Mouse (Mus musculus) midbrain, embryonic 14.5 days (tissue): ENCODE data around the gene Plcb4. TPM values are rescaled to one million over a fixed set of nuclear protein-coding genes. Genes with fewer than 3 reads are reported as not detected.

ENCODE experiments used
- ATAC-seq: fragments of 200-750 bp; cut with Nextera tagmentation; 2 replicates; pipeline ENCODE4 v1.8.0; 2017; ENCODE audit warnings: moderate number of reproducible peaks, moderate library complexity; ENCODE audit not compliant: low FRiP score, low TSS enrichment
- DNase-seq: peaks from one replicate; pipeline ENCODE4 v3.0.0-alpha.2; 2015
- H3K27ac ChIP-seq: fragments of 300-500 bp; sonication (generic); replicated peaks from 2 replicates; pipeline ENCODE4 v1.5.1; 2014; ENCODE audit warnings: mild to moderate bottlenecking, low read depth, low read length, moderate library complexity
- H3K27me3 ChIP-seq: fragments of 300-500 bp; sonication (generic); 2 replicates; pipeline ENCODE4 v1.6.1; 2014; ENCODE audit warnings: low read length, control low read depth, mixed read lengths; ENCODE audit not compliant: control insufficient read depth, insufficient read depth
- H3K36me3 ChIP-seq: fragments of 300-500 bp; sonication (generic); 2 replicates; pipeline ENCODE4 v1.6.1; 2014; ENCODE audit warnings: low read length, control low read depth; ENCODE audit not compliant: control insufficient read depth, insufficient read depth
- H3K4me1 ChIP-seq: fragments of 300-500 bp; sonication (generic); 2 replicates; pipeline ENCODE4 v1.6.1; 2014; ENCODE audit warnings: mild to moderate bottlenecking, antibody characterized with exemption, low read length, control low read depth; ENCODE audit not compliant: control insufficient read depth, insufficient read depth
- H3K4me2 ChIP-seq: fragments of 300-500 bp; sonication (generic); 2 replicates; pipeline ENCODE4 v1.6.1; 2014; ENCODE audit warnings: mild to moderate bottlenecking, low read length, moderate library complexity
- H3K4me3 ChIP-seq: fragments of 300-500 bp; sonication (generic); replicated peaks from 2 replicates; pipeline ENCODE4 v1.5.1; 2014; ENCODE audit warnings: low read depth, low read length
- H3K9ac ChIP-seq: fragments of 300-500 bp; sonication (generic); replicated peaks from 2 replicates; pipeline ENCODE4 v1.6.1; 2014; ENCODE audit warnings: mild to moderate bottlenecking, low read length, moderate library complexity
- H3K9me3 ChIP-seq: fragments of 300-500 bp; sonication (generic); 2 replicates; pipeline ENCODE4 v1.6.1; 2016; ENCODE audit warnings: low read length, control low read depth, mixed read lengths; ENCODE audit not compliant: control insufficient read depth
- WGBS: fragments of 180-500 bp; shearing (Covaris S2); extraction: QIAGEN DNeasy Blood & Tissue Kit; methylation state at CpG from one replicate; pipeline ENCODE4 v1.1.7; 2014; 5-methylcytosine and 5-hydroxymethylcytosine counted together
- polyA plus RNA-seq: library from polyadenylated mRNA; unstranded; fragments of >200 nt; fragmentation: Nextera tagmentation; extraction: Ambion mirVana; gene quantifications from 2 replicates; pipeline ENCODE4 v1.2.1, GENCODE M21; 2014

Gene Plcb4
- polyA plus RNA-seq, 1 experiment from 2014 or later = 52.4 TPM

DNA sequence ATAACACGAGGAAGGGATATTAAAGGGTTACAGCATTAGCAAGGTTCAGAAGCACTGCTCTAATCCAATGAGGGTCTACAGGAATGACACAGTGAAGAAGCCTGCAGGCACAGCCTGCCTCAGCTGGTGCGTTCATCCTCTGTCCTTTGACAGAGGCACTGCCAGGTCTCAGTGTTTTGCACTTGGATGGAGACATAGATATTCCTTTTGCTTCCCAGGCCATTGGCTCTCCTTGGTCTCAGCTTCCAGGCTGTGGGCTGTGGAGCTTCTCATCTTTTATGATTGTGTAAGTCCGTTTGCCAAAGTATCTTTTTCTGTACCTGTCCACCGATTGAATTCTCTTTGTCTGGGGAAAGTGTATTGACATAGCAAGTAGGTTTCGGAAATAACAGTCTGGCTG is 177.1 kb downstream of the Plcb4 start:
- no peak overlapping the region for H3K4me3 ChIP-seq
- H3K27ac ChIP-seq = no peak overlapping the region
- 92% methylated on average over 5 of the region's 5 CpGs for WGBS
- H3K4me1 ChIP-seq = no peaks in the 10 kb centered on the region
- H3K27me3 ChIP-seq = no peaks in the 10 kb centered on the region
- H3K9me3 ChIP-seq = no peaks in the 10 kb centered on the region
- ATAC-seq (no peak), DNase-seq (no peak)
- H3K36me3 ChIP-seq = no peaks in the 10 kb centered on the region
- H3K9ac ChIP-seq = no peak overlapping the region
- no peak overlapping the region for H3K4me2 ChIP-seq

- no peaks in the 10 kb centered on the region for H3K9me3 ChIP-seq
- H3K4me3 ChIP-seq = no peak overlapping the region
- DNase-seq = no peak
- H3K27ac ChIP-seq = no peak overlapping the region
- no peaks in the 10 kb centered on the region for H3K36me3 ChIP-seq
- H3K4me2 ChIP-seq = no peak overlapping the region
- 83% methylated on average over 3 of the region's 3 CpGs for WGBS
- no peak overlapping the region for H3K9ac ChIP-seq
- no peak for ATAC-seq
- no peaks in the 10 kb centered on the region for H3K4me1 ChIP-seq
- no peaks in the 10 kb centered on the region for H3K27me3 ChIP-seq
These were observed 177.6 kb downstream of the Plcb4 start for GRCm38 (mm10) chr2:135836426-135836825.

GRCm38 (mm10) chr2:135837730-135838129 is 178.9 kb downstream of the Plcb4 start:
- no peaks in the 10 kb centered on the region for H3K27me3 ChIP-seq
- H3K4me1 ChIP-seq = no peaks in the 10 kb centered on the region
- no peaks in the 10 kb centered on the region for H3K9me3 ChIP-seq
- DNase-seq (no peak), ATAC-seq (no peak)
- no peaks in the 10 kb centered on the region for H3K36me3 ChIP-seq
- 88% methylated on average over 1 of the region's 1 CpGs for WGBS
- no peak overlapping the region for H3K9ac ChIP-seq
- no peak overlapping the region for H3K27ac ChIP-seq
- H3K4me2 ChIP-seq = no peak overlapping the region
- no peak overlapping the region for H3K4me3 ChIP-seq

DNA sequence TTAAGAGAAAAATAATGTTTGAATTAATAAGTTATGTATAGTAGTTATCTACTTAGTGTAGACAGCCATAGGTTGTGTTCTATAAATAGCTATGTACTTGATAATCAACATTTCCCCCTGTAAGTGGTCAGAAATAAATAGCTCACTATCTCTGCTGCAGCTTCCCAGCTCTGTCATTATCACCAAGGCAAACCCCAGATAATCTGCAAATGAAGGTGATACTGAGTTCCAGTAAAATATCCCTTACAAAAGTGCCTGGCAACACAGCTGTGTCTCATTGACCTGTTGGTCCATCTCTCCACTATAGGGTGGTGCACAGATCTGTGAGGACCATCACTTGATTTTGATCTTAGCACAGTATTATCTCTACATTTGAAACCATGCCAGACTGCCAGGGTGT is 179.3 kb downstream of the Plcb4 start:
- ATAC-seq (no peak), DNase-seq (no peak)

GRCm38 (mm10) chr2:135838651-135839286 is 180.0 kb downstream of the Plcb4 start:
- 90% methylated on average over 8 of the region's 8 CpGs for WGBS
- DNase-seq = no peak
- no peak overlapping the region for H3K9ac ChIP-seq
- H3K36me3 ChIP-seq = no peaks in the 10 kb centered on the region
- no peaks in the 10 kb centered on the region for H3K4me1 ChIP-seq
- H3K4me2 ChIP-seq = no peak overlapping the region
- H3K27ac ChIP-seq = no peak overlapping the region
- no peaks in the 10 kb centered on the region for H3K27me3 ChIP-seq
- H3K9me3 ChIP-seq = no peaks in the 10 kb centered on the region
- no peak for ATAC-seq
- no peak overlapping the region for H3K4me3 ChIP-seq

More for the DNA sequence above, 179.3 kb downstream of the Plcb4 start:
- Histone ChIP-seq H3K9me3 (no peaks in the 10 kb centered on the region), H3K27me3 (no peaks in the 10 kb centered on the region), H3K9ac (no peak overlapping the region), H3K4me2 (no peak overlapping the region), H3K4me3 (no peak overlapping the region), H3K36me3 (no peaks in the 10 kb centered on the region), H3K27ac (no peak overlapping the region), H3K4me1 (no peaks in the 10 kb centered on the region)

- H3K9me3 ChIP-seq = no peaks in the 10 kb centered on the region
- 82% methylated on average over 8 of the region's 8 CpGs for WGBS
- H3K36me3 ChIP-seq = no peaks in the 10 kb centered on the region
- no peaks in the 10 kb centered on the region for H3K27me3 ChIP-seq
- no peak overlapping the region for H3K4me3 ChIP-seq
- no peak overlapping the region for H3K9ac ChIP-seq
- H3K4me1 ChIP-seq = no peaks in the 10 kb centered on the region
- ATAC-seq (no peak), DNase-seq (no peak)
- H3K4me2 ChIP-seq = no peak overlapping the region
- H3K27ac ChIP-seq = no peak overlapping the region
These were observed 184.9 kb downstream of the Plcb4 start for GRCm38 (mm10) chr2:135843721-135844120.

DNA sequence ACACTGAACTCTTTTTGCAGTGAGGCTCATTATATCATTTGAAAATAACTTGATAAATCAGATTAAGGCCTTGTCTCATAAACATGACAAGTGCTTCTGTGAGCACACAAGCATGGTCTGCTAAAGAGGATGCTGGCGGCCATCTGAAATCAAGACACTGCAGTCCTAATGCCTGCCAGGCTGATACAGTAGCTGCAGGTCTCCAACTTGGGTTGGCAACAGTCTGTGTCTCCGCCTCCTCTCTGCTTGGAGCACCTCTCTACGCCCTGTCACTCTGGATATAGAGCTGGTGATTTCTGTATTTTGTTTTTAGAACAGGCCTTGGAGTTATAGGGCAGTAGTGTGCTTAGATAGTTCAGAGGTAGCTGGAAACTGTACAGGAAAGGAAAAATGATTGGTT is 188.1 kb downstream of the Plcb4 start:
- Histone ChIP-seq H3K4me2 (no peak overlapping the region), H3K9ac (no peak overlapping the region), H3K9me3 (no peaks in the 10 kb centered on the region), H3K36me3 (no peaks in the 10 kb centered on the region), H3K4me3 (no peak overlapping the region), H3K4me1 (no peaks in the 10 kb centered on the region), H3K27me3 (no peaks in the 10 kb centered on the region), H3K27ac (no peak overlapping the region)
- no peak for ATAC-seq
- DNase-seq = no peak
- WGBS = 94% methylated on average over 3 of the region's 3 CpGs

- H3K27ac ChIP-seq = no peak overlapping the region
- no peak overlapping the region for H3K4me2 ChIP-seq
- H3K4me3 ChIP-seq = no peak overlapping the region
- DNase-seq = no peak
- H3K9me3 ChIP-seq = no peaks in the 10 kb centered on the region
- 91% methylated on average over 6 of the region's 6 CpGs for WGBS
- no peak for ATAC-seq
- no peaks in the 10 kb centered on the region for H3K27me3 ChIP-seq
- H3K36me3 ChIP-seq = no peaks in the 10 kb centered on the region
- no peak overlapping the region for H3K9ac ChIP-seq
- no peaks in the 10 kb centered on the region for H3K4me1 ChIP-seq
These were observed 188.9 kb downstream of the Plcb4 start for GRCm38 (mm10) chr2:135847738-135848137.

DNA sequence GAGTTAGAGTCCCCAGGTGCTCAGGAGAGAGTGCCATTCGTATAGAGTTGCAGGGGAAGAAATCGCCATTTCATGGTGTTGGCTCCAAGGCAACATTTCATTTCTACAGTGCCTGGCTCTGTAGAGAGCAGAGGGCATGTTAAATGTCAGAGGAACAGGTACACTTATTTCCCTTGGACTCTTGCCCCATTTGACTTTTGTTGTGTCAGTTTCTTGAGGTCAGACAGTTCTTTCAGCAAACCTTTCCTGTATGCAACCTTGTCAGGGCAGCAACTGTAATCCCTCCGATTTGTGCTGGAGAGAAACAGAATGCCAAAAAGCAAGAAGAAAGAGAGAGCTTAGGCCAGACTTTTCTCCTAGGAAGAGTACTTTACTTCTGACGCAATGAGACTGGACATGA is 189.4 kb downstream of the Plcb4 start:
- no peak overlapping the region for H3K27ac ChIP-seq
- H3K9ac ChIP-seq = no peak overlapping the region
- no peaks in the 10 kb centered on the region for H3K27me3 ChIP-seq
- no peak overlapping the region for H3K4me2 ChIP-seq
- no peaks in the 10 kb centered on the region for H3K4me1 ChIP-seq
- no peak for DNase-seq
- H3K9me3 ChIP-seq = no peaks in the 10 kb centered on the region
- no peaks in the 10 kb centered on the region for H3K36me3 ChIP-seq
- no peak for ATAC-seq
- WGBS = 87% methylated on average over 4 of the region's 4 CpGs
- H3K4me3 ChIP-seq = no peak overlapping the region
